Mouse (Mus musculus) frontal cortex, adult (tissue): Measurements from ENCODE around the gene Vmn2r17.

Experiments
- ATAC-seq: cut with Nextera tagmentation; 2 replicates; pipeline ENCODE4 v1.9.2; 2017; ENCODE audit warnings: mild to moderate bottlenecking, moderate library complexity, mixed read lengths; ENCODE audit not compliant: low TSS enrichment

Gene Vmn2r17

DNA sequence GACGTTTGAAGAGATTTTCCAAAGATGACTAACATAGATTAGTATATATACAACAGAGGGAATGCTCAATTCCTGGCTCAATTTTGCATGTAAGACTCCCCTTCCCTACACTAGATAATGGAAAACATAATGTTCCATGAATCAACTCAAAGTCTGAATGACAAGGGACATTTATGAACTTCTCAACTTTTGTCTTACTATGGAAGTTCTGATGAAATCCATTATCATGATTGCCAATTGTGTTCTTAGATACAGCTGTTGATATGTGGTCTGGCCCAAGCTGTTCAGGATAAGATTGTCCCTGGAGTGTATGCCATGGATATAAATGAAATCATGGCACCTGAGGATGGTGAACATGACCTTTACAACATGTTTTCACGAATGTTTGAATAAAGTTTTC, at the start of gene Vmn2r17:
Vmn2r17 (plus strand) TSS at position 301 of the 400 bp plus-strand sequence.
- ATAC-seq = no peak

DNA sequence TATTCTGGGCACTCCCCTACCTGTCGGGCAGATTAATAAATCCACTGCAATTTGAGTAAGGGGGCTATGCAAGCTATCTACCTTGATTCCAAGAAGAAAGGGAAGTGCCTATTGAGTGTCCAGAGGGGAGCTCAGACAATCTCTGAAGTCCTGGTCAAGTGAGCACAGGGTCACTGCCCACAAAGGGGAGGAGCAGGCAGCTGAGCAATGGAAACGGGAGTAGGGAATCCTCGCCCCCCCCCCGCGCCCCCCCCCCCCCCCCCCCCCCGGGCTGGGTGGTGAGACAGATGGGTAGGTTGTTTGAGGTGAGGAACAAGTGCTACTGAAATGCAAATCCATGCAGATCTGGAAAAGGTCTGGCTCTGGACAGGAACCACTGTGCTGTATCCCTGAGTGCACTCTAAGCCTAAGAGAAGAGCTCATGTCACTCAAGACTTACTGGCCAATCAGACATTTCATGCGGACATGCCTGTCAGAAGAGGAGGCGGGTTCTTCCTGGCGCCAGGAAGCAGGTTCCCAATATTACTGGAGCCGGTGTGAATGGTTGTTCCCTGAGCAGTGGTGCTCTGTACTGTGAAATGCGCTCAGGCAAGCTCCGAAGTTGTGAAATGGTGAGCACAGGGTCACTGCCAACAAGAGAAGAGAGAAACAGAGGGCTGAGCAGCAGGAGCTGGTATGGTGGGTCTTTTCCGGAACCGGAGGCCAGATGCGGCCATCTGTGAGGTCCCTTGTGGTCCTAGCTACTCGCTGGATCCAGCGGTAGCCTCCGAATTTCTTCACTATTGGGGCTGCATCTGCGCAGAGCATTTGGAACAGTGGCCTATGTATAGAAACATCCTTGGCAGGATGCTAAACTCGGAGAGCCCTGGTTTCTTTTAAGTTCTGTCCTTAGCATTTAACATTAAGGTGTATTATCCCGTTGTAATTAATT, 47.4 kb downstream of the Vmn2r17 start:
- peak; percentile 52; the same call in 1 of the 2 replicates for ATAC-seq

DNA sequence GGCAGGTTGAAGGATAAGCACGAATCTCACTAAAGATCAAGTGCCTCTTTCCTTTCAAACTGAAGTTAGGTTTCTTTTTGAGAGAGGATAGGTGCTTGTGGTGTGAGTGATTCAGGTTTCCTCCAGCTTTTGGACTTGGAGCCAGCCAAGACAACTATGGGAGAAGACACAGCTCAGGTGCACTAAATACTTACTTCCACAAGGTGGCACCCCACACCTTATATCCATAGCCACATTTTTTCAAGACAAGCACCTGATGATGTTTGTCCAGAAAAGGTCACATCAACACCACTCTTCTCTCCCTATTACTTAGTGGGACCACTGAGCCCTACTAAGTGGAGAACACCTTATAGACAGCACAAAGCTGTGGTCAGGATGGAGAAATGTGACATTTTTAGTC, 87.2 kb downstream of the Vmn2r17 start:
- no peak for ATAC-seq
